ENCODE assay signal across 9 mouse cellular contexts in the genomic region with DNA sequence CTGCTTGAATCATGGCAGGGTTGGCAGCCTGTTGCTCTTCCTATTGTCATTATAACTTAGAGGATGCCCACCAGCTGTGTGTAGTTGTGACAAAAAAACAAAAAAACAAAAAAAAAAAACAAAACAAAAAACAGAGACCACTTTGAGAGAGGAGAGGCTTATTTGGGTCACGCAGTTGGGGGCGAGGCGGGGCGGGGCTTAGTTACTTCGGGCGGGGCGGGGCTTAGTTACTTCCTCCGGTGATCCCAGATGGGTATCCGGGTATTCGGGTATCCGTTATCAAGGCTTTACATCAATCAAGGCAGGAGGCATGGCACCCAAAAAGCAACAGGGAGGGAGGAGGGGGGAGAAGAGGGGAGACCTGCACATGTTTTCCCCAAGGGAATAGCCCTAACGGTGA. TPM values are rescaled to one million over a fixed set of nuclear protein-coding genes. Genes with fewer than 3 reads are reported as not detected.
DNase-seq lines count a peak whose midpoint lies in the region; ATAC-seq and TF ChIP-seq lines count a peak whose summit lies in the region.
"Had no signal": no experiment of that assay in that cellular context is flagged by ENCODE, and none has a peak within 500 bp of the region (broad histone marks: within the 10 kb centered on the region; RNA-seq: fewer than 3 reads in every experiment).

No protein-coding gene starts in this region.

- ATAC-seq in embryonic facial prominence, embryonic 12.5 days (ENCODE audit: insufficient number of reproducible peaks, insufficient read depth, low FRiP score, low TSS enrichment), result no peak
- no peak for ATAC-seq in hindbrain, embryonic 12.5 days (ENCODE audit: low FRiP score)
- ATAC-seq in midbrain, embryonic 13.5 days, result no peak
- no peak for ATAC-seq in megakaryocyte, adult 5-6 weeks (ENCODE audit: poor library complexity, severe bottlenecking)

- H3K36me3 ChIP-seq in kidney, adult 2 months (ENCODE audit: control insufficient read depth, insufficient read depth, low read length), result no peaks in the 10 kb centered on the region
- H3K36me3 ChIP-seq in embryonic facial prominence, embryonic 12.5 days, result no peaks in the 10 kb centered on the region
- no peaks in the 10 kb centered on the region for H3K36me3 ChIP-seq in hindbrain, embryonic 12.5 days
- H3K36me3 ChIP-seq in midbrain, embryonic 13.5 days, result no peaks in the 10 kb centered on the region

- H3K4me2 ChIP-seq in embryonic facial prominence, embryonic 12.5 days (replicated peaks), result peak overlapping the region; percentile 46
- H3K4me2 ChIP-seq in hindbrain, embryonic 12.5 days (replicated peaks), result peak overlapping the region; percentile 30; the same call in 1 of the 2 replicates
- peak overlapping the region; percentile 13; the same call in 1 of the 2 replicates for H3K4me2 ChIP-seq in midbrain, embryonic 13.5 days (replicated peaks)

- WGBS in kidney, adult 2 months, result 41% methylated on average over 12 of the region's 12 CpGs
- 9% methylated on average over 12 of the region's 12 CpGs for WGBS in embryonic facial prominence, embryonic 12.5 days
- 19% methylated on average over 12 of the region's 12 CpGs for WGBS in hindbrain, embryonic 12.5 days
- WGBS in midbrain, embryonic 13.5 days, result 29% methylated on average over 12 of the region's 12 CpGs

- no peak overlapping the region for H3K4me3 ChIP-seq in kidney, adult 2 months (ENCODE audit: insufficient read depth, low read depth, low read length)
- H3K4me3 ChIP-seq in embryonic facial prominence, embryonic 12.5 days, result peak overlapping the region; percentile 23
- no peak overlapping the region for H3K4me3 ChIP-seq in hindbrain, embryonic 12.5 days
- no peak overlapping the region for H3K4me3 ChIP-seq in midbrain, embryonic 13.5 days (replicated peaks)

- peak; percentile 44 to 57 for DNase-seq in kidney, postnatal 4 days
- no peak for DNase-seq in kidney, adult 2 months
- no peak for DNase-seq in urinary bladder, postnatal 14 days (ENCODE audit: low spot score)
- DNase-seq: thymus, adult 18-20 months had no signal

- no peak for TF ChIP-seq CTCF in kidney, adult 2 months (conservative IDR thresholded peaks at IDR 0.05; ENCODE audit: insufficient read depth, insufficient read length, low read depth, low read length)

- no peaks in the 10 kb centered on the region for H3K27me3 ChIP-seq in kidney, adult 2 months (replicated peaks; ENCODE audit: control insufficient read depth, insufficient read depth, low read length)
- H3K27me3 ChIP-seq in embryonic facial prominence, embryonic 12.5 days, result no peaks in the 10 kb centered on the region
- H3K27me3 ChIP-seq in hindbrain, embryonic 12.5 days, result no peaks in the 10 kb centered on the region
- no peaks in the 10 kb centered on the region for H3K27me3 ChIP-seq in midbrain, embryonic 13.5 days

- TF ChIP-seq POLR2A in kidney, adult 2 months (IDR thresholded peaks at IDR 0.05; ENCODE audit: low read depth, low read length), result no peak

- H3K9me3 ChIP-seq in embryonic facial prominence, embryonic 12.5 days, result no peaks in the 10 kb centered on the region
- H3K9me3 ChIP-seq in hindbrain, embryonic 12.5 days (replicated peaks), result no peaks in the 10 kb centered on the region
- H3K9me3 ChIP-seq in midbrain, embryonic 13.5 days, result no peaks in the 10 kb centered on the region

- no peak overlapping the region for H3K9ac ChIP-seq in embryonic facial prominence, embryonic 12.5 days
- H3K9ac ChIP-seq in hindbrain, embryonic 12.5 days, result no peak overlapping the region
- no peak overlapping the region for H3K9ac ChIP-seq in midbrain, embryonic 13.5 days (replicated peaks)

- no peak overlapping the region for H3K27ac ChIP-seq in kidney, adult 2 months (ENCODE audit: insufficient read depth, low read depth, low read length)
- no peak overlapping the region for H3K27ac ChIP-seq in embryonic facial prominence, embryonic 12.5 days
- H3K27ac ChIP-seq in hindbrain, embryonic 12.5 days, result no peak overlapping the region
- H3K27ac ChIP-seq in midbrain, embryonic 13.5 days, result 0 out of 2 replicates have a peak overlapping the region, but pooled peaks have one; percentile 20

- no peaks in the 10 kb centered on the region for H3K4me1 ChIP-seq in kidney, adult 2 months (ENCODE audit: control insufficient read depth, insufficient read depth, low read length)
- peaks cover 12% of the 10 kb centered on the region for H3K4me1 ChIP-seq in embryonic facial prominence, embryonic 12.5 days
- peaks cover 44% of the 10 kb centered on the region for H3K4me1 ChIP-seq in hindbrain, embryonic 12.5 days
- peaks cover 50% of the 10 kb centered on the region for H3K4me1 ChIP-seq in midbrain, embryonic 13.5 days (replicated peaks)

RNA-seq across cellular contexts. Expression of a gene that starts 46.3 kb away (rescaled TPM):
- 0.29 and 0.31 TPM in 2 replicates for polyA plus RNA-seq in kidney, adult 2 months (2012; rRNA removed)
- polyA plus RNA-seq in embryonic facial prominence, embryonic 12.5 days (2016; fragmentation: Nextera tagmentation; extraction: Ambion mirVana), result 28.0 and 32.0 TPM in 2 replicates
- 81.2 and 81.5 TPM in 2 replicates for polyA plus RNA-seq in hindbrain, embryonic 12.5 days (2016; fragmentation: Nextera tagmentation; extraction: Ambion mirVana)
- 68.9 and 75.2 TPM in 2 replicates for polyA plus RNA-seq in midbrain, embryonic 13.5 days (2015; fragmentation: Nextera tagmentation; extraction: Ambion mirVana)
- 0.87 and 1.6 TPM in 2 replicates for total RNA-seq in megakaryocyte, adult 5-6 weeks (2015)
- total RNA-seq in megakaryocyte, adult 5-6 weeks (2017), result 0.15 and 1.1 TPM in 2 replicates
- total RNA-seq: monocyte, adult 5-6 weeks had no signal

Comparison
In these comparisons a context has a peak if more than half of its experiments do, and no peak if none do; other contexts are left out.
1. DNase-seq: peak in kidney, postnatal 4 days (2 of 2); none in kidney, adult 2 months (single experiment) and urinary bladder, postnatal 14 days (single experiment).
2. RNA of a gene that starts 46.3 kb away (polyA plus RNA-seq): 81.2 to 81.5 TPM in hindbrain, embryonic 12.5 days, 68.9 to 75.2 TPM in midbrain, embryonic 13.5 days and 28.0 to 32.0 TPM in embryonic facial prominence, embryonic 12.5 days; 0.29 to 0.31 TPM in kidney, adult 2 months; every median in the first group is over 10 times any median in the second.
3. Peak in every context shown above with its lines, with median percentiles within 50 percentile points of each other: H3K4me2 ChIP-seq.